Mouse (Mus musculus): ENCODE measurements at regions not wholly inside any gene's neighbourhood (a gene's known extent, or its start where the extent isn't known, plus 50 kb on each side); places are given as distances from the start of the nearest gene placed in this dataset.

GRCm38 (mm10) chr15:41163643-41164358 lies 1029.6 kb downstream of the 9330182O14Rik start:
- no peak for TF ChIP-seq POLR2A (IDR thresholded peaks at IDR 0.05; ENCODE audit: low read depth, low read length)
- no peak for TF ChIP-seq SIN3A (IDR thresholded peaks at IDR 0.05; ENCODE audit: low read length)
- peak; percentile 46 to 90; a peak in 3 of 4 replicates for TF ChIP-seq CTCF (conservative IDR thresholded peaks at IDR 0.05 in 1 of 2, IDR thresholded peaks at IDR 0.05 in 1 of 2; ENCODE audit: low read depth in 2 of 2, low read length in 2 of 2)
- TF ChIP-seq MAFK (IDR thresholded peaks at IDR 0.05; ENCODE audit: insufficient replicate concordance, low read length), result no peak
- TF ChIP-seq MAX (IDR thresholded peaks at IDR 0.05; ENCODE audit: low read length), result no peak
- TF ChIP-seq MAZ (IDR thresholded peaks at IDR 0.05; ENCODE audit: low read depth, low read length), result no peak
- TF ChIP-seq EP300 (IDR thresholded peaks at IDR 0.05; ENCODE audit: low read length), result no peak
- TF ChIP-seq RCOR1 (conservative IDR thresholded peaks at IDR 0.05; ENCODE audit: low read depth, low read length), result no peak
